Mouse (Mus musculus) CD4-positive, CD25-positive, alpha-beta regulatory T cell, adult 2 months (primary cell): ENCODE results near the gene Zfp637.
"Not testable (repeated sequence)": the region's sequence is repeated elsewhere in the genome, so short reads cannot be mapped to it uniquely, and the experiment has no call there.

ENCODE experiments used
- DNase-seq: peaks from one replicate; pipeline ENCODE4 v3.0.0-alpha.2; 2012; ENCODE audit warnings: low read depth, low spot score

Gene Zfp637

GRCm38 (mm10) chr6:117840686-117841510 lies at the start of gene Zfp637:
Zfp637 (plus strand) TSS chr6:117841180.
- peak; percentile 91 for DNase-seq

GRCm38 (mm10) chr6:117795251-117795650 lies 45.7 kb upstream of the Zfp637 start:
- no peak for DNase-seq

GRCm38 (mm10) chr6:117800824-117801223 lies 40.2 kb upstream of the Zfp637 start:
- DNase-seq = no peak

- DNase-seq = no peak
Observed at GRCm38 (mm10) chr6:117801801-117802200, 39.2 kb upstream of the Zfp637 start.

- no peak for DNase-seq
Observed at GRCm38 (mm10) chr6:117807756-117808155, 33.2 kb upstream of the Zfp637 start.

GRCm38 (mm10) chr6:117809816-117810215 lies 31.2 kb upstream of the Zfp637 start:
- no peak for DNase-seq

GRCm38 (mm10) chr6:117810717-117811116 lies 30.3 kb upstream of the Zfp637 start:
- DNase-seq = no peak

- DNase-seq = no peak
Observed at GRCm38 (mm10) chr6:117811256-117811655, 29.7 kb upstream of the Zfp637 start.

GRCm38 (mm10) chr6:117814681-117815080 lies 26.3 kb upstream of the Zfp637 start:
- no peak for DNase-seq

- no peak for DNase-seq
Observed at GRCm38 (mm10) chr6:117817108-117817541, 23.9 kb upstream of the Zfp637 start.

GRCm38 (mm10) chr6:117820327-117820726 lies 20.7 kb upstream of the Zfp637 start:
- no peak for DNase-seq

- DNase-seq = peak; percentile 79
Observed at GRCm38 (mm10) chr6:117825369-117825768, 15.6 kb upstream of the Zfp637 start.

- DNase-seq = peak; percentile 68
Observed at GRCm38 (mm10) chr6:117828273-117828672, 12.7 kb upstream of the Zfp637 start.

GRCm38 (mm10) chr6:117841511-117841955 lies 553 bp downstream of the Zfp637 start:
- DNase-seq = peak; percentile 12

- no peak for DNase-seq
Observed at GRCm38 (mm10) chr6:117844597-117844996, 3.6 kb downstream of the Zfp637 start.

- DNase-seq = not testable (repeated sequence)
Observed at GRCm38 (mm10) chr6:117846671-117847070, 5.7 kb downstream of the Zfp637 start.

- peak; percentile 50 for DNase-seq
Observed at GRCm38 (mm10) chr6:117847772-117848171, 6.8 kb downstream of the Zfp637 start.

- DNase-seq = no peak
Observed at GRCm38 (mm10) chr6:117848577-117848976, 7.6 kb downstream of the Zfp637 start.

GRCm38 (mm10) chr6:117851747-117852146 lies 10.8 kb downstream of the Zfp637 start:
- DNase-seq = peak; percentile 70

- peak; percentile 41 for DNase-seq
Observed at GRCm38 (mm10) chr6:117857990-117858389, 17.0 kb downstream of the Zfp637 start.

- no peak for DNase-seq
Observed at GRCm38 (mm10) chr6:117861848-117862247, 20.9 kb downstream of the Zfp637 start, which contains the start of gene Zfp239. Zfp239 (plus strand) TSS chr6:117862100.

GRCm38 (mm10) chr6:117862465-117862864 lies 21.5 kb downstream of the Zfp637 start:
- no peak for DNase-seq
